Mouse (Mus musculus) thymus, adult 2 months (tissue): ENCODE measurements around the gene Cd200r1.

Experiments used
- CTCF ChIP-seq: fragments of 200-500 bp; IDR thresholded peaks from 2 replicates; pipeline ENCODE4 v1.5.1; 2012; ENCODE audit warnings: mild to moderate bottlenecking, control low read depth, low read length, moderate library complexity, borderline replicate concordance; ENCODE audit not compliant: control insufficient read depth, poor library complexity, insufficient read depth; ENCODE audit errors: extremely low read depth
- POLR2A ChIP-seq: fragments of 200-500 bp; IDR thresholded peaks from 2 replicates; pipeline ENCODE4 v1.6.1; 2012; ENCODE audit warnings: mild to moderate bottlenecking, low read length, control low read depth, moderate library complexity; ENCODE audit not compliant: control insufficient read depth, poor library complexity, insufficient read depth; ENCODE audit errors: extremely low read depth

GRCm38 (mm10) chr16:44820545-44820944, 55.0 kb downstream of the Cd200r1 start:
- TF ChIP-seq CTCF (no peak), POLR2A (no peak)
